Mouse (Mus musculus) kidney, postnatal 10 days (tissue): ENCODE data around the gene Kcnk10.
"Not testable (repeated sequence)": the region's sequence is repeated elsewhere in the genome, so short reads cannot be mapped to it uniquely, and the experiment has no call there.

Experiments used
- DNase-seq: peaks from one replicate; pipeline ENCODE4 v3.0.0; 2021; ENCODE audit warnings: mixed read lengths

The Kcnk10 gene

DNA sequence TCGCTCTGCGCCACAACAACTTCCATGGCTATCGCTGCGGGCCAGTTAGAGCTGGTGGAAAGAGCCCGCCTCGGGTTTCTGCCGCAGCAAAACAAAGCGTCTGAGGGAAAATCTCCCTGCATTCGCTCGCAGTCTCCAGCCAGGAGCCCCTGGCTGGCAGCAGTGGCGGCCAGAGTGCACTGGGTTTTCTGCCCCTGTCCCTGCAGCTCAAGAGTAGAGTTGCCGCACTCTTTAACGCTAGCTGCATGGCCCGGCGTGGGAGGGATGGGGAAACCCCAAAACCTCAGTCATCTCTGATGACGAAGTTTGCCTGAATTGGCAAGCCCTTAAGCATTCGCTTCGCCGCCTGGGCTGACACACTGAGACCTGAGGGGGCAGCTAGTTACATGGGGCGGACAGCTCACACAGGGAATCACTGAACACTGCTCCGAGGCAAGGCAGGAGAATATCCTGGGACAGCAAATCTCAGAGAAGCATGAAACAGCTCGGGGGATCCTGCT lies at the start of gene Kcnk10:
Kcnk10 (minus strand) TSS at position 450 of the 500 bp plus-strand sequence.
- DNase-seq = no peak

DNA sequence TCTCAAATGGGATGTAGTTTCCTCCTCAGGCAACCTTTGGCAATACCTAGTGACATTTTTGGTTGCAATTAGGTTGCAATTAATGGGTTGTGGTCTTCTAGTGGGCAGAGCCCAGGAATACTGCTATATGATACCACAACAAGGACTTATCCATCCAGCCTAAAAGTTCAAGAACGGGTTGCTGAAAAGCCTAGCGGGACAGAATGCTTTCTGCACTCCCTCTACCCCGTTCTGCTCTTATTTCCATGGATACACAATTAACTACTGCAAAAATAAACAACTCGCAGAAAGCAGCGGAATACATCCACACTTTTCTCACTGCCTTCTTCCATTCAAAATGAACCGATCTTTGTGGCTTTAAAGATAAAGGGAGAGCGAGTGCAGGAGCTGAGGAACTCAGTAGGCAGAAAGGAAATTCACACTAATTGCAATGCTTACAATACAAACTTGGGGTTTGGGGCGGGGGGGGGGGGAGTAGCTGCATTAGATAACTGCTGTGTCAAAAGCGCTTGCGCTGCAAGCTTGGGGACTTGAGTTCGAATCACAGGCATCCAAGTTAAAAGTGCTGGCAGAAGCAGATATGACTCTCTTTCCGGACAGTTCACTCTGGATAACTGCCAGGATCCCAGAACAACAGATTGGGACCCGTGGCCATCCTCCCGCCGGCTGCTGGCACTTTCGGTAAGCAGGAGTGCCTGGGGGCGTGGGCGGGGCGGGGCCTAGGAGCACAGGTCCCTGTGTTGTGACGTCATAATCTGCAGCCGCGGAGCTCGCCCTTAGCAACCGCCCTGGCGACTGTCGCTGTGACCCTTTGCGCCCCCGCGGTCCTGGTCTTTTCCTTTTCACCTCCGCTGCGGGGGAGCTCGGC lies 49.5 kb upstream of the Kcnk10 start, which contains the start of gene Spata7:
Spata7 (plus strand) TSS at position 766 of the 868 bp plus-strand sequence.
- DNase-seq = peak; percentile 92

DNA sequence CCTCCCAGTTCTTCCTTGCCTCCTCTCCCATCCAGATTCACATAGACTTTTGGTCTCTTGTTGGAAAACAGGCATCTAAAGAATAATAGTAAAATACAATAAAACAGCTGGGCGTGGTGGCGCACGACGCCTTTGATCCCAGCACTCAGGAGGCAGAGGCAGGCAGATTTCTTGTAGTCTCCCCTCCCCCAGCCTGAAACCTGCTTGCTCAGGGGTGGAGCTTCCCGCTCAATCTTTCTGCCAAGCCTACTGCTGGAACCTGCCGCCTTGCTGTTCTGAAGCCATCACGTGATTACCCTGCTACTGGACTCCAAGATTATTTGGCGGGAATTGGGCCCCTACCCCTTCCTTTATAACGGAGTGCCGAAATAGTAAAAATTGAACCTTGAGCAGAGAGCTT lies 45.2 kb upstream of the Kcnk10 start:
- DNase-seq = not testable (repeated sequence)

DNA sequence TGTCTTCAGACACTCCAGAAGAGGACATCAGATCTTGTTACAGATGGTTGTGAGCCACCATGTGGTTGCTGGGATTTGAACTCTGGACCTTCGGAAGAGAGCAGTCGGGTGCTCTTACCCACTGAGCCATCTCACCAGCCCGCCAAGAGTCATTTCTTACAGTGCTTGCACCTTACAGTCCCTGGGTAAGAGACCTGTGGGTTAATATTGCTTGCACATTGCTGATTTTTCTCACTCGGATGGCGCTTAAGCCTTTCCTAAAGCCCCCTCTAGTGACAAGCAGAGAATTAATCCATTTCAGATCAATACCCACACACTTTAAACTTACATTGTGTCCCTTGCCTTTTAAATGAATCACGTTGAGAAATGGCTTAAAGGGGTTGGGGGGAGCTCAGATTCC lies 42.8 kb upstream of the Kcnk10 start:
- DNase-seq = not testable (repeated sequence)

DNA sequence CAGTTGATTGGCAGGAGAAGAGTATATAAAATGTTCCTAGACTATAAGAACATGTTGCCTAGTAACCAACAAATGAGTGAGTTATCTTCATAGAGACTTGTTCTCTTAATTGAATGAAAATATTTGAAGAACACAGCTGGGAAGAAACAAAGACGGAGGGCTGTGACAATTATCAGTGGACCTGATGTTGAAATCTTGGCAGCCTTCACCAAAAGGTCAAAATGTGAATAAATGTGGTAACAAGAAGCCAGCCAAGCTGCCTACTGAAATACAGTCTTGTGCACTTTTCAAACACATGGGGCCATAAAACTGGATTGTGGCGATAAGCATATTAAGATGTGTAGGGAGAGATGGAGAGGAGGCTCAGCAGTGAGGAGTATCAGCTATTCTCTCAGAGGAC lies 41.4 kb upstream of the Kcnk10 start:
- DNase-seq = peak; percentile 8

DNA sequence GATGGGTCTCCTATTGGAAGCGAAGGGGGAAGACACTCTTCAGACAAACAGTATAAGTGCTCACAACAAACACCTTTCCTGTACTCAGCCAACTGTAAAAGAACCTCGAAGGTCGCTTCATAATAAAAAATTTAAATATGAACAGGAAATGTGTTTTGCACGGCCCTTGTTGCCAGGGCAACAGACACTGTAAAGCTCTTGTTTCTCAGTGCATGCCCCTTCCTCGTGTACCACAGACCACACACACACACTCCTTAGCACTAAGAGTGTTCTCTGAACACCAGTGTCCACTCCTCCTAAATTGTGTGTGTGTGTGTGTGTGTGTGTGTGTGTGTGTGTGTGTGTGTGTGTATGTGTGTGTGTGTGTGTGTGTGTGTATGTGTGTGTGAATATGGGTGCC lies 37.6 kb upstream of the Kcnk10 start:
- no peak for DNase-seq

DNA sequence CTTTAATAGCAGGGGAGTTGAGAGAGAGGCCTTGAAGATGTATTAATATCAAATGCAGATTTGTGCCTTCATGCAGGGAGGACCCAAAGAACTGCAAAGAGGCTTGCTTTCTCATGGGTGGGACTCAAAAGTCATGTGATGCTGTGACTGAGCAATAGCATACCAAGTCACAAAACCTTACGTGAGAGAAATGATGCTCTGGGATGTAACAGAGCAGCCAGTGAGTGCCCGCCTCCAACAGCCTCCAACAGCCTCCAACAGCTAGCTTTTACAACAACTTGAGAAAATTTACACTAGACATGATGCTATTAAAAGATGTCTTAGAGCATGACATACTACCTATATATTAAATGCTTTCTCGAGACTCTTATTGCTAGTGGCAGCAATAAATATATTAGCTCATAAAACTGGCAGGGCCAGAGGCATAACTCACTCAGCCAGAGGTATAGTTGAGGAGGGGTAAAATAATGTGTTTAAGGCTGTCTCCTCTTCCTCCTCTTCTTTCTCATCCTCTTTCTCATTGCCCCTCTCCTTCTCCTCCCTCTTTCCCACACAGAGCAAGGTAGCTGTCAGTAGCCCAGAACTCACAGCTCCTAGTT lies 36.9 kb upstream of the Kcnk10 start:
- no peak for DNase-seq

DNA sequence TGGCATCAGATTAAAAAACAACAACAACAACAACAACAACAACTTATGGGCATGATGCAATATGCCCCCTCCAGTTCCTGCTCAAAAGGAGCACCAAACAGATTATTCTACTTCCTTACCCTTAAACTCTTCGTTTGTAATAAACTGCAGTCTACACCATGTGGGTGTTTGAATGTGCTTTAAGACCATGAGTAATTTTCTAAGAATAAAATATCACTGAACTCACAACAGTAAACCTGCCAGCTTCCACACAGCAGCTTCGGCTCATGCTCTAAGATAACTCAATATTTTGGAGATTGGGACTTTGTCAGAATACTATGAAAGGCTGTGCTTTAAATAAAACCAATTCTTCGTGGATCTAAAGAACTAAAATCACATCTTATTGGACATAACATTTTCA lies 32.2 kb upstream of the Kcnk10 start:
- DNase-seq = no peak

DNA sequence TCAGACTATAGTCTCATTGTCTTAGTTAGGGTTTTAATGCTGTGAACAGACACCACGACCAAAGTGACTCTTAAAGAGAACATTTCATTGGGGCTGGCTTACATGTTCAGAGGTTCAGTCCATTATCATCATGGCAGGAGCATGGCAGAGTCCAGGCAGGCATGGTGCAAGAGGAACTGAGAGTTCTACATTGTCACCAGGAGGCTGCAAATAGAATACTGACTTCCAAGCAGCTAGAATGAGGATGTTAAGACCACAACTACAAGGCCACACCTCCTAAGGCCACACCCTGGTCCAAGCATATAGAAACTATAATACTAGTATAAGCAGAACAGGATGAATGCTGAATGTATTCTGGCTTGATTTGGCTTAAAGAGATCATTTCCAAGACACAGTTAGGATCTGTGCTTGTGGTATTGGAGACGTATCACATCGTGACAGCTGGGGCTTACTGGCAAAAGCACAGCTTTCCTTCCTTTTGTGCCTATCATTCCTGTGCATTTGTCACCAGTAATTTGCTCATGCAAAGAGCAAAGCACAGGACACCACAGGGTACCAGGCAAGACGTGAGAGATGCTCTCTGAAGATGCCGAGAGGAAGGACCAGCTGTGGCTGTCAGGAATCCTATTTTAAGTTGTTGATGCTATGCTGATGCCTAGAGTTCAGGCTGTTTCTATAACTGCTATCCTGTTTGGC lies 28.6 kb upstream of the Kcnk10 start:
- no peak for DNase-seq

DNA sequence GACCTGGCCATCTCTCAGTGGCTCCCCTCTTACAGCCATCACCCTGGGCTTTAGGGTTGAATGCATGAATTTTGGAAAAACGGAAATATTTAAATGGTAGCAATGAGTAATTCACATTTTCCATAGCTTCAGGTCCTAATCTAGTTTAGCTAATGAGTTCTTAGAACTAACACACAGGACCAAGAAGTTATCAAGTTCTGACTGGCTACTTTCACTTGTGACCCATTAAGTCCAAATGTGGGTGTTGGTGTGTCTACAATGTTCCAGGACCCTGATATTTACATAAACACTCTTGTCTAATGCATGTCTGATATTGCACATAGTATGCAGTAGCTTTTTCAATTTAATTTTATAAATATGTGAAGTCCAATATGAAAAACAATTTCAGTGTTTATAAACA lies 27.2 kb upstream of the Kcnk10 start:
- DNase-seq = no peak

DNA sequence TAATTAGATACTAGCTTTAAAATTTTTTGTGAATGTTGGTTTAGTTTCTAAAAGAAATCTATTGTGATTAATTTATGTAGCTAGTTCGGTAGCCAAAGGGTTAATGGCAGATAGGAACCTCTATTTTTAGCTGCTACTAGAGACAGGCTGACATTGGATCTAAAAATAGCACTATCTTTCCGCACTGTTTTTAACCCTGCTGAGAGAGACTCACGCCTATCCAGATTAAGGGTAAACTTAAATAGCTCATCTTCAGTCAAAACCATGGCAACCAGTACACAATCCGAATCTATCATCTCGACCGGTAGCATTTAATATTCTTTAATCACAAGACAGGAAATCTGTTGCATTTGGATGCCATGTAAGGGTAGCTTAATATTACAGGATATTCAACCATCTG lies 24.0 kb upstream of the Kcnk10 start:
- no peak for DNase-seq

DNA sequence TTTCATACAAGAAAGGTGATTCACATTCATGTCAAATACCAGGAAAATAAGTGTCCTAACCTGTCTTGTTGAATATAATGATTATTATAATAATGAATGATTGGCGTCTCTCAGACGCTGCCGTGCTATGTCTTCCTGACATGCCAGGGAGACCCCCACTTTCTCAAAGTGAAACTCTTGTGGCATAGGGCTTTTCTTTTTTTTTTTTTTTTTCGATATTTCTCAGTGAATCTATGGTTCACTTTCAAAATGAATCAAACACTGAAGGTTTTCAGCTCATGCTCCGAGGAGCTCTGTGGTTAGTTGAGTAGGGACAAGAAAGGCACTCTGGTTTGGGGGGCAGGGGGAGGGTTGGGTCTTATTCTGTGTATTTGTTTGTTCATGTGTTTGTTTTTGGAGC lies 22.8 kb upstream of the Kcnk10 start:
- no peak for DNase-seq

DNA sequence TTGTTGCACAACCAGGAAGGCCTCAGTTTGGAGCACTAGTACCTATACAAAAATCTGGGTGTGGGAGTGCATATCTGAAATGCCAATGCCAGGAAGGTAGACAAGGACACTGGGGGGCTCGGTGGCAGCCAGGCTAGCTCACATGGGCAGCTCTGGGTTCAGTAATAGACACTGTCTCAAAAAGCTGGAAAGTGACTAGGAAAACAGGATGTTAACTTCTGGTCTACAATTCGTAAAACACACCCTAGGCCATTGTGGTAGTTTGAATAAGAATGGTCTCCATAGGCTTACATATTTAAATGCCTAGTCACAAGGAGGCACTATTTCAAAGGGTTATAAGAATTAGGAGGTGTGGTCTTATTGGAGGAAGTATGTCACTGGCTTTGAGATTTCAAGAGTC lies 12.9 kb upstream of the Kcnk10 start:
- DNase-seq = no peak

DNA sequence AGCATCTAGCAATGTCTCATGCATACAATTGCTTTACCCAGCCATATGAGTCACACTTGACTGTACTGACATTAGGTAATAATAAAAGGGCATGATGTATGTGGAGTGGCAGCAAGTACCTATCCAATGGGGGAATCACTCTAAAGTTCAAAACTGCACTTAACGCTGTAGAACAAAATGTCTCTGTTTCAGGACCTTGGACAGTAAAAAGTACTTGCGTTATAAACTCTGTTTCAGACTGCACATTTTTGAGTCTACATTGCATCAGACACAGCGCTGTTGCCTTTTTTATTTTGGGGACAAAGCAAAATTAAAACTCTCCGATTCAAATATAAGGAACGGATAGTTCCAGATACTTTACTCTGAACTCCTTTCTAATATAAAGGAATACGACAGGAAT lies 10.5 kb upstream of the Kcnk10 start:
- no peak for DNase-seq

DNA sequence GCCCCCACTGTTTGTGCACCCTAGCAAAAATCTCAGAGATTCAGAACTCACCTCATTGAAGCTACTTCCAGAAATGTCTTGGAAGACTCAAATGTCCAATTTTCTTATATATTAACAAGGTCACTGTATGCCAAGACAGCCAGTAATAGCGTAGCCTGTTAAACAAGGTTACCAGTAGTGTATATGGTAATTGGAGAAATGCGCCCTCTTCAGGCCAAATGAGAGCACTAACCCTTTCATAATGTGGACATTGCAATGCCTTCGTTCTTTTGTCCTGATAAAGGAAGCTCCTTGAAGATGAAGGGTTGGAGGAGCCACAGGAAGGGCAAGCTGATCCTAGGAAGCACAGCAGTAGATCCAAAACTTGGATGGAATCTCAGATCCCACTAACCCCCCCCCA lies 7.2 kb upstream of the Kcnk10 start:
- no peak for DNase-seq

DNA sequence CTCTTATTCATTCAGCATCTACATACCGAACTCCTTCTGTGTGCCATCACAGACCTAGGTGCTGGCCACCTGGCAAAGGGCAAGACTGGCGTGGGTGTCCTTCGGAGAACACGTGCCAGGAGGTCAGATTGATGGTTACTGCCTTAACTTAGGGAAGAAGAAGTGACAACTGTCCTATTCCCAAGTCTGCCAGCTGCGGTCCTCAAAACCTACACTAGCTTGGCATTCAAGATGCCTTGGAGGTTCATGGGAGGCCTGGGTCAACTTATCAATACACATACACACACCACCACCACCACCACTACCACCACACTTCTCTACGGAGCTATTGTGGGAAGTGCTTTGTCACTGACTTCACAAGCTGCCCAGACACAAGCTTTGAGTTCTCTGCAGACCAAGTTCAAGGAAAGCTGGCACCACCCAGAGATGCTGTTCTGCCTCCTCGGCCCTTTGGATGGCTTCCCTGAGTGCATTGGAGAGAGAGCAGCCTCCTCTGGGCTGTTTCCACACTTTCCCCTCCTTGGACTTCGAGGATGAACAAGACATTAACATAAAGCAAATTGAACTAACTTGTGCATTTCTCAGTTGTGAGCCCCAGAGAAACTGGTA lies 2.1 kb downstream of the Kcnk10 start:
- DNase-seq = no peak

DNA sequence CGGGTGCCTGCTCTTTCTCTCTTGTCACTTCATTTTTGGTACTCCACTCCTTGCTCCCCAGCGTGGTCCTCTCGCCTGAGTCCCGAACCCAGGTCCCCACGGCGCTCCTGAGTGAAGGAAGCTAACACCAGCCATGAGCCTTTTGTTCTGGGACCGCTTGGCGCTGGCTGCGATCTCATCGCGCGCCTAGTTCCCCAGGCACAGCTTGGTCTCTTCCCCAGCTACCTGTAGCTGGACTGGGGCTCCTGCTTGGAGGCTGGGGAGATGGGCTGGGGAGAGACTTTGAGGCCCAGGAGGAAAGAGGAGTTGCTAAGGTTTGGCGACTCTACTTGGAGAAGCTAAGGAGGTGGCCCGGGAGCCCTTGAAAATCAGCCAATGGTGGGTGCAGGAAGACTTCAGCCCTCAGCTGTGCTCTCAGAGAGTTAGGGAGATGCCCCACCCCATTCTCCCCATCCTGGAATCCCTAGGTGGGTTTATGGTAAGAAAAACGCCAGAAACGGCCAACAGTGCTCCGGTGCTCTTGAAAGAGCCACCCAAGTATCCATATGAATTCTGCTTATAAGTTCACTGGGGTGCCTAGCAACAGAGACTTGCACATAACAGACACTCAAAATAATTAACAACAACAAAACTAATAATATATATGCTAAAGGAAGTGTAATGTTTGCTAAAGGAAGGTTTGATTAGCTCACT lies 2.8 kb downstream of the Kcnk10 start:
- DNase-seq = no peak

DNA sequence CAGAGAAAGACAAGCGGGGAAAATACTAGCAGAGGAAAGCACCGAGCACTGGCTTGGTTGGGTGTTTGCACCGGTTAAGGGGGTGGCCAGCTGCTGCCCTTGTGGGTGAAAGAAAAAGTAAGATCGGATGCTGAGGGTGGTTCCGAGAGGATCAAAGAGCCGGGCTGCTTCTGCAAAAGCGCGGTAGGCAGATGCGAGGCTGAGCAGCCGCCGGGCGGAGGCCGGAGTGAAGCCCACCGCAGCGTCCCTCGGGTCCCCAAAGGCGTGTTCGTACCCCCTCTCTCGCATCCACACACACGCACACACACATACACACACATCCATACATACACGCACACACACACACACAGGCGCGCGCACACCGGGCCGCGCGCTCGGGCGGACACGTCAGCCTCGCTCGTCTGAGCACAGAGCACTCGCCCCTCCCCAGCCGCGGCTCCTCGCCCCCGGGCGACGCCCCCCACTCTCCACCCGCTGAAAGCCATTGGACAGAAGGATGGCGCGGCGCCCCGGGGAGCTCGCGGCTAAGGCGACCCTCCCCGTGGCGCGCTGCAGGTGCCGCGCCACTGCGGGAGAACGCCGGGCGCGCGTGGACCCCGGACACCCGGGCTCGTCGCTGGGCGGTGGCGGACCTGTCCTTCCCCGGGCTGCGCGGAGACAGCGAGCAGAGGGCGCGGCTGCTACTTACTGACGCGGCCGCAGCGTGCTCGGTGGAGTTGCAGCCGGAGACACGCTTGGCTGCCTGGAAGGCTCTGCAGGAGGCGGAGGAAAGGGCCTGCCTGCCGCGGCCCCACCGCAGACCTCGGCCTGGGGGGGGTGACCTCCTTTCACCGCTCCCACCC lies 3.5 kb downstream of the Kcnk10 start:
- DNase-seq = peak; percentile 32

DNA sequence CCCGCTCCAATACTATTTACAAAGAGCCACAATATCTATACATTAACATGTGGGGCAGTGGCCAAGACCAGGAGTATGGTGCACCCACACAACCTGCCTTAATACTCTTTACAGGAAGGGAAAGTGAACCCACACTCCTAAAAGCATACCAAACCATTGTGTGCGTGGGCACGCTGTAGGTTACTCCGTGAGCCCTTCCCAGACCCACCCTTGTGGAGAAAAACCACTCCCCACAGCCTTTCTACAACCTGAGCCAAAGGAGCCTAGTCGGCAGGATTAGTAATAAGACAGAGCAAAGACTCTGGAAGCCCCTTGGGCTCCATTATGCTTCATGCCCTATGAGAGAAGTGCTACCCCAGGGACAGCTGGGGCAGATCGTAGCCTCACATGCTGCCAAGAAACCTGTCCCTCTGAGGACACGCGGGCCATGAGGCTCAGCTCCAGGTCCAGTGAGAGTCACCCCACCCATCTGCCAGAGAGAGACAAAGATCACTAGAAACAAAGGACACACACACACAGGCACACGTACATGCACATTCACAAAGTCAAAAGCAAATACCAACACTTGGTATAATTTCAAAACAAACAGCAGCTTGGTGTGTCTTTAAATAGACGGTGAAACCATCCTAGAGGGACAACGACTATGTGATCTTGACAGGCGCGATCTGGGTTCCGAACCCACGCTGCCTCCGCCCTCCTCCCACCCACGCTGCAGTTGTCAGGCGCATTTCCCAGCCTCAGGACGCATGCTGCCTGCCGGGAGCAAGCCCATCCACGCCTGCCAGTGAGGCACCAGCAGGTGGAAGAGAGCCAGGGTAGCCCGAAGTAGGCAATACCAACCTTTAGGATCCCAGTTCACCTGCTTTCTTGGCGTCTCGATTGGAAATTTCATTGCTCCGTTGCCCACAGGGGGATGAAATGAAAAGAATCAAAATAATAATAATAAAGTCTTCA lies 4.5 kb downstream of the Kcnk10 start:
- no peak for DNase-seq

DNA sequence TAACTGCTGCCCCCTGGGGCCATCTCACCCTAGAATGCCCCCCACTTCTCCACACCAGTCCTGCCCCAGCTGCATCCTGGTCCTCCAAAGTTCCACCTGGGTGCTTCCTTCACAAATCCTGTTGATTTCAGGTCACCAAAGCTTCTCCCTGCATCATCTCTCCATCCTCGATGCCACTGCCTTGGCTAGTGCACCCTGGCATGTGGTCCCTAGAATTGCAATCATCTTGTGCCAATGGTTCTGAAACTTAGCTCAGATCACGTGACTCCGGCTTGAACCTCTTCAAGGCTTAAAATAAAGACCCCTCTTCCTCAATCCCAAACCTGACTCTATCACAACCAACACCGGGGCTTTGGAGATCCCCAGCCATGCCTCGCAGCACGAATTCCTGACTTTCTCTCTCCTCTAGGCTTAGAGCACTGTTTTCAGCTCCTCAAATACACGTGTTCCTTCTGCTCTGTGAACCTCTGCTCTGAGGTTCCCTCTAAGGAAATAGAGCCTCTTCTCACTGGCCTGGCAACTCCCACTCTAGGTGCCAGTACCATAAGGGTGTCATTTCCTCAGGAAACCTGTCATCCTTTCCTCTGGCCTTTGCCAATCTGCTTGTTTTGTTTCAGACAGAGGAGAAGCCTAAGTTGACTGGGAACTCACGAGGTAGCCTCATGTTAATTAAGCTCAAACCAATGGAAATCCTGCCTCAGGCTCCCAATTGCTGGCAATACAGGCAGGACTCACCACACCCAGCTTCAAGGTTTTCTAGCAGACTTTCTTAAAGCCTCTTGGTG lies 6.0 kb downstream of the Kcnk10 start:
- no peak for DNase-seq
